Mouse (Mus musculus): ENCODE measurements around the gene Mthfr. TPM values are rescaled to one million over a fixed set of nuclear protein-coding genes. Genes with fewer than 3 reads are reported as not detected.

Gene Mthfr
- total and polyA plus RNA-seq, 3 experiments: 7.4 to 15.5 TPM; not detected in 1

DNA sequence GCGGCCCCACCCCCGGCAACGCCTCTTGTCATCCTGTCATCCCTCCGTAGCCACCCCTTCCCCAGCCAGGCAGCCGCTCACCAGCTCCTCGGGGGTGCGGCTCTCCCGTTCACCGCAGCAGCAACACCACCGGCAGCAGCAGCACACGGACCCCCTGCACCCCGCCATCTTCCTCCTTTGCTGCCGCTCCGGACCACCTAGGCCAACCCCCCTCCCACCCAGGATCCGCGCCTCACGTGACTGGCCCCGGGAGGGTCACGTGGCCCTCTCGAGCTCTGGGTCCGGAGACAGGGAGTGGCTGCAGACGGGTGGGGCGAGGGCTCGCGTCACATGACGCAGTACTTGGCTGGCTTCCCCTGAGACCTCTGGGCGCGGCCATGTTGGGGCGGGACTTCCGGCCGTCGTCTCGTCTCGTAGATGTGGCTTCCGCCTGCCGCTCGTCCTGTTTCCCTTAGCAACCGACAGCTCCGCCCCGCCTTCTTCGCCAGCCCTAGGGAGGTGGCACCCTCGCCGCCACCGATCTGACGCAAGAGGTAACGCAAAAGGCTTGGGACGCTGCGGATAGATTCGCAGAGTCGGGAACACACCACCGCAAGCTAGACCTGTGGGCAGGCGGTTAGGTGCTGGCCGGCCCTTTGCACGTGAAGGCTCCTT lies at the start of gene Mthfr, which contains the start of gene Clcn6 (continued):
- TF ChIP-seq CHD1 (IDR thresholded peaks at IDR 0.05; ENCODE audit: low read depth, low read length) (no peak), ZMIZ1 (IDR thresholded peaks at IDR 0.05; ENCODE audit: low read depth, low read length) (no peak), MEF2A (IDR thresholded peaks at IDR 0.05; ENCODE audit: extremely low read depth, insufficient replicate concordance, low read depth, low read length, poor library complexity, severe bottlenecking) (no peak)

GRCm38 (mm10) chr4:147993571-147994095 lies 45.2 kb upstream of the Mthfr start:
- TF ChIP-seq HCFC1 (IDR thresholded peaks at IDR 0.05; ENCODE audit: low read depth, low read length): no peak
- no peak for TF ChIP-seq SMC3 (IDR thresholded peaks at IDR 0.05; ENCODE audit: low read depth, low read length)
- TF ChIP-seq MYC (IDR thresholded peaks at IDR 0.05; ENCODE audit: low read depth, low read length): no peak
- no peak for TF ChIP-seq RAD21 (IDR thresholded peaks at IDR 0.05; ENCODE audit: low read depth, low read length)
- TF ChIP-seq EP300 (IDR thresholded peaks at IDR 0.05; ENCODE audit: low read depth in 1 of 2, low read length in 2 of 2): no peak
- no peak for TF ChIP-seq TAL1 (IDR thresholded peaks at IDR 0.05; ENCODE audit: low read length)
- TF ChIP-seq CHD1 (IDR thresholded peaks at IDR 0.05; ENCODE audit: low read depth, low read length): no peak
- no peak for TF ChIP-seq POLR2AphosphoS5 (IDR thresholded peaks at IDR 0.05; ENCODE audit: borderline replicate concordance, low read depth, low read length)
- no peak for TF ChIP-seq USF2 (IDR thresholded peaks at IDR 0.05; ENCODE audit: borderline replicate concordance in 1 of 2, insufficient read depth in 1 of 2, low read depth in 1 of 2, low read length in 2 of 2)
- TF ChIP-seq MXI1 (IDR thresholded peaks at IDR 0.05; ENCODE audit: low read depth, low read length): no peak
- TF ChIP-seq CHD2 (IDR thresholded peaks at IDR 0.05; ENCODE audit: low read length): no peak
- no peak for TF ChIP-seq JUND (IDR thresholded peaks at IDR 0.05; ENCODE audit: low read depth, low read length)
- TF ChIP-seq RCOR1 (IDR thresholded peaks at IDR 0.05; ENCODE audit: low read depth, low read length): no peak
- TF ChIP-seq CTCF (IDR thresholded peaks at IDR 0.05 in 2 of 3, conservative IDR thresholded peaks at IDR 0.05 in 1 of 3; ENCODE audit: control insufficient read depth in 1 of 3, insufficient read depth in 1 of 3, low read depth in 2 of 3, low read length in 3 of 3, poor library complexity in 1 of 3, severe bottlenecking in 1 of 3): no peak
- no peak for TF ChIP-seq ZMIZ1 (IDR thresholded peaks at IDR 0.05; ENCODE audit: low read depth, low read length)
- TF ChIP-seq POLR2AphosphoS2 (IDR thresholded peaks at IDR 0.05; ENCODE audit: low read length): no peak
- TF ChIP-seq UBTF (IDR thresholded peaks at IDR 0.05; ENCODE audit: borderline replicate concordance, insufficient read depth, low read depth, low read length): no peak
- no peak for TF ChIP-seq GABPA (IDR thresholded peaks at IDR 0.05; ENCODE audit: low read depth, low read length)
- no peak for TF ChIP-seq MAX (IDR thresholded peaks at IDR 0.05; ENCODE audit: low read length)
- H3K4me1 ChIP-seq (ENCODE audit: control insufficient read depth in 1 of 2, insufficient read depth in 2 of 2, low read length in 2 of 2): no peaks in the 10 kb centered on the region
- no peaks in the 10 kb centered on the region for H3K36me3 ChIP-seq (ENCODE audit: control insufficient read depth in 1 of 2, insufficient read depth in 2 of 2, low read length in 2 of 2)
- H3K4me3 ChIP-seq (ENCODE audit: control insufficient read depth in 1 of 2, insufficient read depth in 1 of 2, low read depth in 2 of 2, low read length in 2 of 2): no peak overlapping the region
- no peak for DNase-seq (ENCODE audit: low read depth, low spot score)
- no peak overlapping the region for H3K9ac ChIP-seq (ENCODE audit: control insufficient read depth, low read depth, low read length, poor library complexity, severe bottlenecking)
- H3K27ac ChIP-seq (ENCODE audit: control insufficient read depth, low read depth, low read length): no peak overlapping the region
- no peaks in the 10 kb centered on the region for H3K9me3 ChIP-seq (replicated peaks; ENCODE audit: insufficient read depth, low read length)
- no peaks in the 10 kb centered on the region for H3K79me2 ChIP-seq (ENCODE audit: control insufficient read depth, insufficient read depth, low read length, poor library complexity)
- H3K27me3 ChIP-seq (ENCODE audit: control insufficient read depth in 1 of 2, insufficient read depth in 2 of 2, low read length in 2 of 2): no peaks in the 10 kb centered on the region; a peak in 1 of 4 replicates
